Mouse (Mus musculus) hindbrain, embryonic 14.5 days (tissue): Measurements from ENCODE around the gene Dop1b. TPM values are rescaled to one million over a fixed set of nuclear protein-coding genes. Genes with fewer than 3 reads are reported as not detected.

ENCODE experiments used
- ATAC-seq: fragments of 200-750 bp; cut with Nextera tagmentation; 2 replicates; pipeline ENCODE4 v1.8.0; 2017; ENCODE audit warnings: moderate number of reproducible peaks, mild to moderate bottlenecking, moderate TSS enrichment, moderate library complexity; ENCODE audit not compliant: low FRiP score
- DNase-seq: peaks from one replicate; pipeline ENCODE4 v3.0.0-alpha.2; 2015; ENCODE audit warnings: low spot score
- H3K27ac ChIP-seq: fragments of 300-500 bp; sonication (generic); 2 replicates; pipeline ENCODE4 v1.5.1; 2014; ENCODE audit warnings: mild to moderate bottlenecking, moderate library complexity
- H3K27me3 ChIP-seq: fragments of 300-500 bp; sonication (generic); 2 replicates; pipeline ENCODE4 v1.6.1; 2014; ENCODE audit warnings: mild to moderate bottlenecking, low read length, mixed read lengths; ENCODE audit not compliant: control insufficient read depth, insufficient read depth
- H3K36me3 ChIP-seq: fragments of 300-500 bp; sonication (generic); replicated peaks from 2 replicates; pipeline ENCODE4 v1.6.1; 2014; ENCODE audit not compliant: control insufficient read depth, insufficient read depth
- H3K4me1 ChIP-seq: fragments of 300-500 bp; sonication (generic); replicated peaks from 2 replicates; pipeline ENCODE4 v1.6.1; 2014; ENCODE audit warnings: antibody characterized with exemption, low read length, mixed read lengths; ENCODE audit not compliant: control insufficient read depth, insufficient read depth
- H3K4me2 ChIP-seq: fragments of 300-500 bp; sonication (generic); replicated peaks from 2 replicates; pipeline ENCODE4 v1.6.1; 2014; ENCODE audit warnings: mild to moderate bottlenecking, moderate library complexity
- H3K4me3 ChIP-seq: fragments of 300-500 bp; sonication (generic); replicated peaks from 2 replicates; pipeline ENCODE4 v1.5.1; 2014; ENCODE audit warnings: mild to moderate bottlenecking, low read length
- H3K9ac ChIP-seq: fragments of 300-500 bp; sonication (generic); 2 replicates; pipeline ENCODE4 v1.6.1; 2014
- H3K9me3 ChIP-seq: fragments of 300-500 bp; sonication (generic); 2 replicates; pipeline ENCODE4 v1.6.1; 2016; ENCODE audit warnings: low read length; ENCODE audit not compliant: control insufficient read depth
- WGBS: fragments of 180-500 bp; shearing (Covaris S2); extraction: QIAGEN DNeasy Blood & Tissue Kit; methylation state at CpG from one replicate; pipeline ENCODE4 v1.1.7; 2014; 5-methylcytosine and 5-hydroxymethylcytosine counted together
- polyA plus RNA-seq: library from polyadenylated mRNA; unstranded; fragments of >200 nt; fragmentation: Nextera tagmentation; extraction: Ambion mirVana; gene quantifications from 2 replicates; pipeline ENCODE4 v1.2.1, GENCODE M21; 2014

Dop1b gene
- polyA plus RNA-seq, 1 experiment from 2014 or later, result 41.8 TPM

- Histone ChIP-seq H3K9ac (no peak overlapping the region), H3K4me2 (no peak overlapping the region), H3K27ac (no peak overlapping the region), H3K36me3 (peaks cover 40% of the 10 kb centered on the region), H3K9me3 (no peaks in the 10 kb centered on the region), H3K4me1 (no peaks in the 10 kb centered on the region), H3K4me3 (no peak overlapping the region), H3K27me3 (no peaks in the 10 kb centered on the region)
- no peak for ATAC-seq
- 85% methylated on average over 11 of the region's 12 CpGs for WGBS
- DNase-seq, result no peak
Observed at GRCm38 (mm10) chr16:93797021-93797840, 85.5 kb downstream of the Dop1b start.

GRCm38 (mm10) chr16:93797841-93798492 lies 86.3 kb downstream of the Dop1b start:
- Histone ChIP-seq H3K4me1 (no peaks in the 10 kb centered on the region), H3K4me2 (no peak overlapping the region), H3K4me3 (no peak overlapping the region), H3K27ac (no peak overlapping the region), H3K36me3 (peaks cover 40% of the 10 kb centered on the region), H3K9me3 (no peaks in the 10 kb centered on the region), H3K9ac (no peak overlapping the region), H3K27me3 (no peaks in the 10 kb centered on the region)
- WGBS, result 87% methylated on average over 11 of the region's 11 CpGs
- ATAC-seq (no peak), DNase-seq (no peak)

GRCm38 (mm10) chr16:93798623-93799022 lies 86.9 kb downstream of the Dop1b start:
- no peaks in the 10 kb centered on the region for H3K9me3 ChIP-seq
- no peaks in the 10 kb centered on the region for H3K4me1 ChIP-seq
- H3K4me3 ChIP-seq, result no peak overlapping the region
- no peak overlapping the region for H3K27ac ChIP-seq
- H3K4me2 ChIP-seq, result no peak overlapping the region
- H3K36me3 ChIP-seq, result peaks cover 40% of the 10 kb centered on the region
- 79% methylated on average over 5 of the region's 5 CpGs for WGBS
- no peak for DNase-seq
- H3K27me3 ChIP-seq, result no peaks in the 10 kb centered on the region
- H3K9ac ChIP-seq, result no peak overlapping the region
- ATAC-seq, result no peak

- 87% methylated on average over 3 of the region's 3 CpGs for WGBS
- H3K36me3 ChIP-seq, result peaks cover 37% of the 10 kb centered on the region
- H3K27ac ChIP-seq, result no peak overlapping the region
- no peaks in the 10 kb centered on the region for H3K27me3 ChIP-seq
- H3K9me3 ChIP-seq, result no peaks in the 10 kb centered on the region
- H3K4me1 ChIP-seq, result no peaks in the 10 kb centered on the region
- no peak overlapping the region for H3K9ac ChIP-seq
- DNase-seq (no peak), ATAC-seq (no peak)
- no peak overlapping the region for H3K4me3 ChIP-seq
- H3K4me2 ChIP-seq, result no peak overlapping the region
Observed at GRCm38 (mm10) chr16:93799071-93799470, 87.4 kb downstream of the Dop1b start.

GRCm38 (mm10) chr16:93799936-93800335 lies 88.2 kb downstream of the Dop1b start:
- H3K9ac ChIP-seq, result no peak overlapping the region
- H3K9me3 ChIP-seq, result no peaks in the 10 kb centered on the region
- H3K4me2 ChIP-seq, result no peak overlapping the region
- DNase-seq, result no peak
- H3K36me3 ChIP-seq, result peaks cover 29% of the 10 kb centered on the region
- ATAC-seq, result no peak
- H3K27me3 ChIP-seq, result no peaks in the 10 kb centered on the region
- H3K27ac ChIP-seq, result no peak overlapping the region
- H3K4me1 ChIP-seq, result no peaks in the 10 kb centered on the region
- H3K4me3 ChIP-seq, result no peak overlapping the region
- WGBS, result 96% methylated on average over 16 of the region's 16 CpGs

GRCm38 (mm10) chr16:93807167-93807566 lies 95.5 kb downstream of the Dop1b start:
- Histone ChIP-seq H3K9ac (no peak overlapping the region), H3K36me3 (peaks cover 66% of the 10 kb centered on the region), H3K27ac (no peak overlapping the region), H3K4me2 (no peak overlapping the region), H3K27me3 (no peaks in the 10 kb centered on the region), H3K4me3 (no peak overlapping the region), H3K9me3 (peaks cover 13% of the 10 kb centered on the region; the same call in 1 of the 2 replicates), H3K4me1 (no peaks in the 10 kb centered on the region)
- ATAC-seq (no peak), DNase-seq (no peak)
- WGBS, result 93% methylated on average over 6 of the region's 6 CpGs

GRCm38 (mm10) chr16:93807961-93808554 lies 96.4 kb downstream of the Dop1b start:
- Histone ChIP-seq H3K4me3 (no peak overlapping the region), H3K36me3 (peaks cover 71% of the 10 kb centered on the region), H3K4me2 (no peak overlapping the region), H3K27me3 (no peaks in the 10 kb centered on the region), H3K27ac (no peak overlapping the region), H3K9ac (no peak overlapping the region), H3K9me3 (peaks cover 15% of the 10 kb centered on the region; the same call in 1 of the 2 replicates), H3K4me1 (no peaks in the 10 kb centered on the region)
- WGBS, result 46% methylated on average over 8 of the region's 8 CpGs
- DNase-seq (peak; percentile 32), ATAC-seq (no peak)

GRCm38 (mm10) chr16:93815856-93816736 lies 104.4 kb downstream of the Dop1b start:
- ATAC-seq, result peak; percentile 24; the same call in 1 of the 2 replicates
- peaks cover 13% of the 10 kb centered on the region; the same call in 1 of the 2 replicates for H3K9me3 ChIP-seq
- H3K27me3 ChIP-seq, result no peaks in the 10 kb centered on the region
- no peak overlapping the region for H3K9ac ChIP-seq
- H3K4me2 ChIP-seq, result no peak overlapping the region
- DNase-seq, result no peak
- H3K4me1 ChIP-seq, result no peaks in the 10 kb centered on the region
- no peak overlapping the region for H3K4me3 ChIP-seq
- H3K36me3 ChIP-seq, result peaks cover 16% of the 10 kb centered on the region
- WGBS, result 49% methylated on average over 20 of the region's 20 CpGs
- H3K27ac ChIP-seq, result peak overlapping the region; percentile 36; the same call in 1 of the 2 replicates
